8 mouse cellular contexts compared by ENCODE assay signal in the genomic region with DNA sequence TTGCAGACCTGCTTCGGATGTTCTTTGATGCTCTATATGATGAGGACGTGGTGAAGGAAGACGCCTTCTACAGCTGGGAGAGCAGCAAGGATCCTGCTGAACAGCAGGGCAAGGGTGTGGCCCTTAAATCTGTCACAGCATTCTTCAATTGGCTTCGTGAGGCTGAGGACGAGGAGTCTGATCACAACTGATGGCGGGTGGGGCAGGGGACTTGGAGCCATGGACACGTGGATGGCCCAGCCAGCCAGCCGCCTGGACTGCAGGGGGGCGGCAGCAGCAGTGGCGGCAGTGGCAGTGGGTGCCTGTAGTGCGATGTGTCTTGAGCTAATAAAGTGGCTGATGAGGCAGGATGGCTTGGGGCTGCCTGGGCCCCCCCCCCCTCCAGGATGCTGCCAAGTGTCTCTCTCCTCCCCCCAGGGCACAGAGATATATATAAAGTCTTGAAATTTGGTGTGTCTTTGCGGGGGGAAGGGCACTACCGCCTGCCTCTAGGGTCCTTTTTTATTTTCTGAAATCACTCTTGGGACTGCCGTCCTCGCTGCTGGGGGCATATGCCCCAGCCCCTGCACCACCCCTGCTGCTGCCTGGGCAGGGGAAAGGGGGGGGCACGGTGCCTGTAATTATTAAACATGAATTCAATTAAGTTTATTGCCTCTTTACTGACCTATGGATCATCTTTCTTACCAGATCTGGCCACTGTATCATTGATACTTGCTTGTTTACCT. TPM values are rescaled to one million over a fixed set of nuclear protein-coding genes. Genes with fewer than 3 reads are reported as not detected.
DNase-seq lines count a peak whose midpoint lies in the region; ATAC-seq lines count a peak whose summit lies in the region.

No protein-coding gene starts in this region.

- peak overlapping the region; percentile 95 for H3K4me2 ChIP-seq in lung, embryonic 15.5 days
- H3K4me2 ChIP-seq in stomach, embryonic 15.5 days: peak overlapping the region; percentile 86

- H3K27ac ChIP-seq in lung, embryonic 15.5 days: 0 out of 2 replicates have a peak overlapping the region, but pooled peaks have one; percentile 7
- H3K27ac ChIP-seq in limb, embryonic 10.5 days: no peak overlapping the region; the same call in 1 of the 2 replicates
- H3K27ac ChIP-seq in stomach, embryonic 15.5 days: no peak overlapping the region; the same call in 1 of the 2 replicates

- H3K36me3 ChIP-seq in lung, embryonic 15.5 days: peaks cover 46% of the 10 kb centered on the region
- H3K36me3 ChIP-seq in limb, embryonic 10.5 days: peaks cover 51% of the 10 kb centered on the region
- peaks cover 43% of the 10 kb centered on the region for H3K36me3 ChIP-seq in stomach, embryonic 15.5 days

- peak overlapping the region; percentile 67; the same call in 1 of the 2 replicates for H3K4me3 ChIP-seq in lung, embryonic 15.5 days
- peak overlapping the region; percentile 65; the same call in 1 of the 2 replicates for H3K4me3 ChIP-seq in limb, embryonic 10.5 days
- H3K4me3 ChIP-seq in stomach, embryonic 15.5 days (replicated peaks): peak overlapping the region; percentile 59; the same call in 1 of the 2 replicates

- H3K9me3 ChIP-seq in lung, embryonic 15.5 days: no peaks in the 10 kb centered on the region
- no peaks in the 10 kb centered on the region for H3K9me3 ChIP-seq in limb, embryonic 10.5 days (replicated peaks)
- no peaks in the 10 kb centered on the region for H3K9me3 ChIP-seq in stomach, embryonic 15.5 days

- ATAC-seq in lung, embryonic 15.5 days (ENCODE audit: borderline replicate concordance, extremely low read depth, low FRiP score, low TSS enrichment): no peak
- no peak for ATAC-seq in stomach, embryonic 15.5 days (ENCODE audit: insufficient read depth, low FRiP score, low read depth)

- peaks cover 36% of the 10 kb centered on the region for H3K4me1 ChIP-seq in lung, embryonic 15.5 days
- H3K4me1 ChIP-seq in limb, embryonic 10.5 days: peaks cover 44% of the 10 kb centered on the region
- peaks cover 22% of the 10 kb centered on the region for H3K4me1 ChIP-seq in stomach, embryonic 15.5 days

- peak; percentile 33 to 60 for DNase-seq in adrenal gland, adult (ENCODE audit: inconsistent age in 2 of 2, low spot score in 1 of 2)
- DNase-seq in adrenal gland, postnatal 14 days: no peak
- DNase-seq in lung, postnatal 10 days: no peak
- no peak for DNase-seq in limb, embryonic 10.5 days (ENCODE audit: low spot score)
- DNase-seq in urinary bladder, adult 2 months (ENCODE audit: low spot score): no peak
- no peak for DNase-seq in spleen, postnatal 4 days (ENCODE audit: low spot score in 2 of 2)

- 44% methylated on average over 16 of the region's 16 CpGs for WGBS in lung, embryonic 15.5 days
- WGBS in limb, embryonic 10.5 days: 37% methylated on average over 16 of the region's 16 CpGs
- 45% methylated on average over 16 of the region's 16 CpGs for WGBS in stomach, embryonic 15.5 days

- no peak overlapping the region for H3K9ac ChIP-seq in lung, embryonic 15.5 days
- H3K9ac ChIP-seq in stomach, embryonic 15.5 days: no peak overlapping the region

- H3K27me3 ChIP-seq in lung, embryonic 15.5 days: no peaks in the 10 kb centered on the region
- peaks cover 20% of the 10 kb centered on the region for H3K27me3 ChIP-seq in limb, embryonic 10.5 days (ENCODE audit: low read depth, poor library complexity, severe bottlenecking)
- 0 out of 2 replicates have a peak, but pooled peaks cover 5% of the 10 kb centered on the region for H3K27me3 ChIP-seq in stomach, embryonic 15.5 days (replicated peaks)

RNA-seq across cellular contexts. Expression of a gene that starts 0.6 kb away (rescaled TPM):
- total RNA-seq in adrenal gland, postnatal 14 days (2021): 12.5 and 12.6 TPM in 2 replicates
- 4.9 and 6.3 TPM in 2 replicates for polyA plus RNA-seq in lung, embryonic 15.5 days (2015; fragmentation: Nextera tagmentation; extraction: Ambion mirVana)
- polyA plus RNA-seq in limb, embryonic 10.5 days (2016; fragmentation: Nextera tagmentation; extraction: Ambion mirVana): 2.7 and 3.8 TPM in 2 replicates
- polyA plus RNA-seq in stomach, embryonic 15.5 days (2015; fragmentation: Nextera tagmentation; extraction: Ambion mirVana): 8.5 and 9.1 TPM in 2 replicates
- polyA plus RNA-seq in urinary bladder, adult 2 months (2012; rRNA removed): 14.4 and 18.1 TPM in 2 replicates

RNA-seq across cellular contexts. Expression of a gene that starts 24.3 kb away (rescaled TPM):
- total RNA-seq in adrenal gland, postnatal 14 days (2021): 379 and 389 TPM in 2 replicates
- 170 and 177 TPM in 2 replicates for polyA plus RNA-seq in lung, embryonic 15.5 days (2015; fragmentation: Nextera tagmentation; extraction: Ambion mirVana)
- 267 and 277 TPM in 2 replicates for polyA plus RNA-seq in limb, embryonic 10.5 days (2016; fragmentation: Nextera tagmentation; extraction: Ambion mirVana)
- polyA plus RNA-seq in stomach, embryonic 15.5 days (2015; fragmentation: Nextera tagmentation; extraction: Ambion mirVana): 168 and 190 TPM in 2 replicates
- polyA plus RNA-seq in urinary bladder, adult 2 months (2012; rRNA removed): 199 and 209 TPM in 2 replicates

RNA-seq across cellular contexts. Expression of a gene that starts 25.1 kb away (rescaled TPM):
- 33.1 and 34.3 TPM in 2 replicates for total RNA-seq in adrenal gland, postnatal 14 days (2021)
- 86.6 and 101 TPM in 2 replicates for polyA plus RNA-seq in lung, embryonic 15.5 days (2015; fragmentation: Nextera tagmentation; extraction: Ambion mirVana)
- polyA plus RNA-seq in limb, embryonic 10.5 days (2016; fragmentation: Nextera tagmentation; extraction: Ambion mirVana): 148 and 173 TPM in 2 replicates
- 95.7 and 97.3 TPM in 2 replicates for polyA plus RNA-seq in stomach, embryonic 15.5 days (2015; fragmentation: Nextera tagmentation; extraction: Ambion mirVana)
- 36.3 and 40.9 TPM in 2 replicates for polyA plus RNA-seq in urinary bladder, adult 2 months (2012; rRNA removed)

RNA-seq across cellular contexts. Expression of a gene that starts 25.1 kb away (rescaled TPM):
- 19.5 and 26.8 TPM in 2 replicates for total RNA-seq in adrenal gland, postnatal 14 days (2021)
- 7.2 and 8.6 TPM in 2 replicates for polyA plus RNA-seq in lung, embryonic 15.5 days (2015; fragmentation: Nextera tagmentation; extraction: Ambion mirVana)
- 14.1 and 18.5 TPM in 2 replicates for polyA plus RNA-seq in limb, embryonic 10.5 days (2016; fragmentation: Nextera tagmentation; extraction: Ambion mirVana)
- 15.3 and 20.2 TPM in 2 replicates for polyA plus RNA-seq in stomach, embryonic 15.5 days (2015; fragmentation: Nextera tagmentation; extraction: Ambion mirVana)
- 12.8 and 14.0 TPM in 2 replicates for polyA plus RNA-seq in urinary bladder, adult 2 months (2012; rRNA removed)

RNA-seq across cellular contexts. Expression of a gene that starts 40.5 kb away (rescaled TPM):
- 5.2 and 5.9 TPM in 2 replicates for total RNA-seq in adrenal gland, postnatal 14 days (2021)
- 3.8 and 4.1 TPM in 2 replicates for polyA plus RNA-seq in lung, embryonic 15.5 days (2015; fragmentation: Nextera tagmentation; extraction: Ambion mirVana)
- 0.41 and 1.6 TPM in 2 replicates for polyA plus RNA-seq in limb, embryonic 10.5 days (2016; fragmentation: Nextera tagmentation; extraction: Ambion mirVana)
- polyA plus RNA-seq in stomach, embryonic 15.5 days (2015; fragmentation: Nextera tagmentation; extraction: Ambion mirVana): 4.0 and 4.7 TPM in 2 replicates
- 18.1 and 18.5 TPM in 2 replicates for polyA plus RNA-seq in urinary bladder, adult 2 months (2012; rRNA removed)

Comparison
In these comparisons a context has a peak if more than half of its experiments do, and no peak if none do; other contexts are left out.
1. DNase-seq: peak in adrenal gland, adult (2 of 2); none in adrenal gland, postnatal 14 days (single experiment), lung, postnatal 10 days (single experiment), limb, embryonic 10.5 days (single experiment), urinary bladder, adult 2 months (single experiment) and spleen, postnatal 4 days (0 of 2).
2. Peak in every context shown above with its lines, with median percentiles within 50 percentile points of each other: H3K4me3 ChIP-seq.